Mouse (Mus musculus): ENCODE measurements around the gene Gid8. TPM values are rescaled to one million over a fixed set of nuclear protein-coding genes. Genes with fewer than 3 reads are reported as not detected.

Gene Gid8
- 50.2 TPM in 2 replicates for polyA plus RNA-seq (2016; fragmentation: Nextera tagmentation; extraction: Ambion mirVana)

- Histone ChIP-seq H3K4me3 (peak within 1 kb of the TSS; percentile 78), H3K27me3 (ENCODE audit: low read depth, poor library complexity, severe bottlenecking) (no peaks in the 10 kb centered on the region), H3K9me3 (replicated peaks) (no peaks in the 10 kb centered on the region), H3K36me3 (peaks cover 52% of the 10 kb centered on the region), H3K27ac (replicated peaks) (peak within 1 kb of the TSS; percentile 98), H3K4me1 (peaks cover 30% of the 10 kb centered on the region)
- under 1% methylated on average over 42 of the region's 43 CpGs for WGBS
- peak; percentile 98 for DNase-seq (ENCODE audit: low spot score)
These were observed at the start of gene Gid8, which contains the start of gene Dido1 for GRCm38 (mm10) chr2:180709923-180710272. Gid8 (plus strand) TSS chr2:180710117. Dido1 (minus strand) TSS chr2:180709999.

GRCm38 (mm10) chr2:180660521-180660920, 49.4 kb upstream of the Gid8 start:
- peaks cover 15% of the 10 kb centered on the region for H3K4me1 ChIP-seq
- H3K27me3 ChIP-seq (ENCODE audit: low read depth, poor library complexity, severe bottlenecking) = no peaks in the 10 kb centered on the region
- peaks cover 40% of the 10 kb centered on the region for H3K36me3 ChIP-seq
- no peaks in the 10 kb centered on the region for H3K9me3 ChIP-seq (replicated peaks)
- no peak overlapping the region for H3K27ac ChIP-seq (replicated peaks)
- H3K4me3 ChIP-seq = no peak overlapping the region
- WGBS = 96% methylated on average over 5 of the region's 5 CpGs
- DNase-seq (ENCODE audit: low spot score) = no peak

- WGBS = 86% methylated on average over 4 of the region's 4 CpGs
- Histone ChIP-seq H3K27me3 (ENCODE audit: low read depth, poor library complexity, severe bottlenecking) (no peaks in the 10 kb centered on the region), H3K36me3 (peaks cover 55% of the 10 kb centered on the region)
These were observed 47.9 kb upstream of the Gid8 start for GRCm38 (mm10) chr2:180662008-180662407.

GRCm38 (mm10) chr2:180676706-180677105, 33.2 kb upstream of the Gid8 start:
- Histone ChIP-seq H3K4me1 (no peaks in the 10 kb centered on the region), H3K4me3 (no peak overlapping the region), H3K36me3 (peaks cover 59% of the 10 kb centered on the region), H3K27me3 (ENCODE audit: low read depth, poor library complexity, severe bottlenecking) (no peaks in the 10 kb centered on the region), H3K9me3 (replicated peaks) (no peaks in the 10 kb centered on the region), H3K27ac (replicated peaks) (no peak overlapping the region)
- DNase-seq (ENCODE audit: low spot score) = no peak
- WGBS = 95% methylated on average over 2 of the region's 2 CpGs

More at GRCm38 (mm10) chr2:180662008-180662407, 47.9 kb upstream of the Gid8 start:
- H3K27ac ChIP-seq (replicated peaks) = no peak overlapping the region
- peaks cover 15% of the 10 kb centered on the region for H3K4me1 ChIP-seq
- H3K9me3 ChIP-seq (replicated peaks) = no peaks in the 10 kb centered on the region
- H3K4me3 ChIP-seq = no peak overlapping the region
- DNase-seq (ENCODE audit: low spot score) = no peak

GRCm38 (mm10) chr2:180678609-180679140, 31.2 kb upstream of the Gid8 start:
- Histone ChIP-seq H3K27ac (replicated peaks) (no peak overlapping the region), H3K27me3 (ENCODE audit: low read depth, poor library complexity, severe bottlenecking) (no peaks in the 10 kb centered on the region), H3K4me1 (no peaks in the 10 kb centered on the region), H3K36me3 (peaks cover 59% of the 10 kb centered on the region), H3K9me3 (replicated peaks) (no peaks in the 10 kb centered on the region), H3K4me3 (no peak overlapping the region)
- WGBS = 26% methylated on average over 4 of the region's 4 CpGs
- DNase-seq (ENCODE audit: low spot score) = peak; percentile 62

GRCm38 (mm10) chr2:180681225-180681624, 28.7 kb upstream of the Gid8 start:
- H3K36me3 ChIP-seq = peaks cover 67% of the 10 kb centered on the region
- WGBS = 72% methylated on average over 2 of the region's 2 CpGs

GRCm38 (mm10) chr2:180683524-180683923, 26.4 kb upstream of the Gid8 start:
- H3K27ac ChIP-seq (replicated peaks) = no peak overlapping the region
- no peak overlapping the region for H3K4me3 ChIP-seq
- no peaks in the 10 kb centered on the region for H3K27me3 ChIP-seq (ENCODE audit: low read depth, poor library complexity, severe bottlenecking)
- 92% methylated on average over 2 of the region's 2 CpGs for WGBS
- H3K9me3 ChIP-seq (replicated peaks) = no peaks in the 10 kb centered on the region
- peaks cover 90% of the 10 kb centered on the region for H3K36me3 ChIP-seq
- no peaks in the 10 kb centered on the region for H3K4me1 ChIP-seq
- no peak for DNase-seq (ENCODE audit: low spot score)

More at GRCm38 (mm10) chr2:180681225-180681624, 28.7 kb upstream of the Gid8 start:
- H3K27me3 ChIP-seq (ENCODE audit: low read depth, poor library complexity, severe bottlenecking) = no peaks in the 10 kb centered on the region
- no peaks in the 10 kb centered on the region for H3K9me3 ChIP-seq (replicated peaks)
- H3K4me3 ChIP-seq = no peak overlapping the region
- no peak for DNase-seq (ENCODE audit: low spot score)
- H3K27ac ChIP-seq (replicated peaks) = no peak overlapping the region
- no peaks in the 10 kb centered on the region for H3K4me1 ChIP-seq

- H3K36me3 ChIP-seq = peaks cover 95% of the 10 kb centered on the region
- no peaks in the 10 kb centered on the region for H3K4me1 ChIP-seq
- 93% methylated on average over 4 of the region's 4 CpGs for WGBS
- H3K4me3 ChIP-seq = no peak overlapping the region
- H3K27me3 ChIP-seq (ENCODE audit: low read depth, poor library complexity, severe bottlenecking) = no peaks in the 10 kb centered on the region
- H3K9me3 ChIP-seq (replicated peaks) = no peaks in the 10 kb centered on the region
- no peak overlapping the region for H3K27ac ChIP-seq (replicated peaks)
- DNase-seq (ENCODE audit: low spot score) = no peak
These were observed 25.9 kb upstream of the Gid8 start for GRCm38 (mm10) chr2:180684031-180684430.

GRCm38 (mm10) chr2:180689841-180690240, 20.1 kb upstream of the Gid8 start:
- Histone ChIP-seq H3K4me3 (no peak overlapping the region), H3K36me3 (peaks cover 67% of the 10 kb centered on the region), H3K9me3 (replicated peaks) (no peaks in the 10 kb centered on the region), H3K27me3 (ENCODE audit: low read depth, poor library complexity, severe bottlenecking) (no peaks in the 10 kb centered on the region), H3K4me1 (peaks cover 20% of the 10 kb centered on the region), H3K27ac (replicated peaks) (no peak overlapping the region)
- DNase-seq (ENCODE audit: low spot score) = no peak
- 87% methylated on average over 5 of the region's 5 CpGs for WGBS

- Histone ChIP-seq H3K27ac (replicated peaks) (peak overlapping the region; percentile 77), H3K9me3 (replicated peaks) (no peaks in the 10 kb centered on the region), H3K36me3 (peaks cover 39% of the 10 kb centered on the region), H3K4me1 (peaks cover 36% of the 10 kb centered on the region), H3K27me3 (ENCODE audit: low read depth, poor library complexity, severe bottlenecking) (no peaks in the 10 kb centered on the region), H3K4me3 (peak overlapping the region; percentile 40)
- peak; percentile 45 for DNase-seq (ENCODE audit: low spot score)
- WGBS = 2% methylated on average over 1 of the region's 1 CpGs
These were observed 17.3 kb upstream of the Gid8 start for GRCm38 (mm10) chr2:180692630-180693029.

- no peak for DNase-seq (ENCODE audit: low spot score)
- WGBS = 80% methylated on average over 2 of the region's 2 CpGs
- Histone ChIP-seq H3K27ac (replicated peaks) (no peak overlapping the region), H3K9me3 (replicated peaks) (no peaks in the 10 kb centered on the region), H3K4me3 (no peak overlapping the region), H3K36me3 (peaks cover 13% of the 10 kb centered on the region), H3K4me1 (peaks cover 48% of the 10 kb centered on the region), H3K27me3 (ENCODE audit: low read depth, poor library complexity, severe bottlenecking) (no peaks in the 10 kb centered on the region)
These were observed 14.7 kb upstream of the Gid8 start for GRCm38 (mm10) chr2:180695176-180695575.

- 82% methylated on average over 5 of the region's 5 CpGs for WGBS
- no peak for DNase-seq (ENCODE audit: low spot score)
- Histone ChIP-seq H3K4me3 (peak overlapping the region; percentile 82), H3K9me3 (replicated peaks) (no peaks in the 10 kb centered on the region), H3K4me1 (peaks cover 51% of the 10 kb centered on the region), H3K27me3 (ENCODE audit: low read depth, poor library complexity, severe bottlenecking) (no peaks in the 10 kb centered on the region), H3K27ac (replicated peaks) (0 out of 2 replicates have a peak overlapping the region, but pooled peaks have one; percentile 99), H3K36me3 (peaks cover 10% of the 10 kb centered on the region; the same call in 1 of the 2 replicates)
These were observed 9.5 kb upstream of the Gid8 start for GRCm38 (mm10) chr2:180700457-180700856.

- WGBS = 8% methylated on average over 26 of the region's 26 CpGs
- Histone ChIP-seq H3K27me3 (ENCODE audit: low read depth, poor library complexity, severe bottlenecking) (no peaks in the 10 kb centered on the region), H3K27ac (replicated peaks) (peak overlapping the region; percentile 99), H3K4me3 (peak overlapping the region; percentile 82), H3K36me3 (peaks cover 17% of the 10 kb centered on the region), H3K9me3 (replicated peaks) (no peaks in the 10 kb centered on the region), H3K4me1 (peaks cover 44% of the 10 kb centered on the region)
- DNase-seq (ENCODE audit: low spot score) = no peak
These were observed 8.7 kb upstream of the Gid8 start for GRCm38 (mm10) chr2:180701053-180701766.

Data from midbrain, embryonic 10.5 days (tissue).